Mouse (Mus musculus) layer of hippocampus, postnatal 10 days (tissue): ENCODE results near the gene Tlr4. TPM values are rescaled to one million over a fixed set of nuclear protein-coding genes. Genes with fewer than 3 reads are reported as not detected.

Experiments
- DNase-seq, 2 experiments: peaks; one replicate each; pipeline ENCODE4 v3.0.0; 2021; ENCODE audit warnings: low spot score in 2 of 2
- long read RNA-seq: library from polyadenylated mRNA; stranded (forward); transcript quantifications from one replicate; pipeline ENCODE4 v2.0.0, GENCODE M21; 2023
- total RNA-seq, 2 experiments: library from RNA; stranded (reverse); gene quantifications; 2 replicates each; pipeline ENCODE4 v1.2.3; 2021

Tlr4 gene
- total RNA-seq: 1 to 10 TPM; 2.0 to 2.5 TPM
- long read RNA-seq, full-length matches to known transcripts: 1 of 1 reads
- long read RNA-seq, partial matches to known transcripts: 0 of 1 reads
- long read RNA-seq, other reads (novel, unspliced or antisense): 0 of 1 reads

GRCm38 (mm10) chr4:66827463-66828162 lies at the start of gene Tlr4:
Tlr4 (plus strand) TSS chr4:66827584.
- DNase-seq: peak; percentile 16 to 19

GRCm38 (mm10) chr4:66794283-66794682 lies 33.1 kb upstream of the Tlr4 start:
- no peak for DNase-seq

DNA sequence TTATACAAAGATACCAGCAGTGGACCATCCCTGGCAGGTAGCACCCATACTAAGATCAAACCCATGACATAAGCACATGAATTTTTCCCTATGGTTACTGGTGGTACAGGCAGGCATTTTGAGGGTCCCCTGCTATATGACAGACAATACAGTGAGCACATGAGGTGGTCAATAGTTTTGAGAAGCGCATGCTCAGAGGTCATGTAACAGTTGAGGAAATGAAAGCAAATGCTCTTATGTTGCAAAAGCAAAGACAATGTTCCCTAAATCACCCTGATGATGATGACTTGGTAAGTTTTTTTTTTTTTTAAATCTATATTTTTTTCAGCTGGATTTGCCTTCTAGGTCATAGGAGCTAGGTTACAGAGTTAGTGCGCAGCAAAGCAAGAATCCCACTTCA lies 30.7 kb upstream of the Tlr4 start:
- no peak for DNase-seq

DNA sequence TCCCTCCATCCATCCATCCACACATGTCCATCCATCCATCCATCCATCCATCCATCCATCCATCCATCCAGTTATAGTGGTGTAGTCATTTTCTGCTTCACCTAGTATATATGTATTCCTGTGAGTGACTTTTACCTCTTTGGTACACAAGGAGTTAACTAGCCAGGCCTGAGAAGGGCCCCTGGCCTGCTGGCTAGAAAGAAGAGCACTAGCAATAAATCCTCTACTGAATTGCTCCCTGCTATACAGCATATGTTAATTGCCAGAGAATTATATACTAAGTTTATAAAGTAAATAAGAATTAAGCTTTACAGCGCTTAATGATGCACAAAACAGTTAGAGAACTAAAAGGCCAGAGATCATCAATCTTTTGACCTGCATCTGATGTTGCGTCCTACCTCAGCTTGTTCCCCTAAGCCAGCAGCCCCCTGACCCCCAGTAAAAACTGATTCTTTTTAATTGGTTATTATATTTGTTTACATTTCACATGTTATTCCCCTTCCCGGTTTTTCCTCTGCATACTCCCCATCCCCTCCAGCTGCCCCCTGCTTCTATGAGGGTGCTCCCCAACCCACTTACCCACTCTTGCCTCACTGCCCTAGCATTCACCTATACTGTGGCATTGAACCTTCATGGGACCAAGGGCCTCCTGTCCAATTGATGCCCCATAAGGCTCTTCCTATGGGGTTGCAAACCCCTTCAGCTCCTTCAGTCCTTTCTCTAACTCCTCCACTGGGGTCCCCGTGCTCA lies 22.7 kb upstream of the Tlr4 start:
- no peak for DNase-seq

GRCm38 (mm10) chr4:66805747-66806146 lies 21.6 kb upstream of the Tlr4 start:
- DNase-seq: no peak

- DNase-seq: no peak
Measured at GRCm38 (mm10) chr4:66816364-66817026, 10.9 kb upstream of the Tlr4 start.

DNA sequence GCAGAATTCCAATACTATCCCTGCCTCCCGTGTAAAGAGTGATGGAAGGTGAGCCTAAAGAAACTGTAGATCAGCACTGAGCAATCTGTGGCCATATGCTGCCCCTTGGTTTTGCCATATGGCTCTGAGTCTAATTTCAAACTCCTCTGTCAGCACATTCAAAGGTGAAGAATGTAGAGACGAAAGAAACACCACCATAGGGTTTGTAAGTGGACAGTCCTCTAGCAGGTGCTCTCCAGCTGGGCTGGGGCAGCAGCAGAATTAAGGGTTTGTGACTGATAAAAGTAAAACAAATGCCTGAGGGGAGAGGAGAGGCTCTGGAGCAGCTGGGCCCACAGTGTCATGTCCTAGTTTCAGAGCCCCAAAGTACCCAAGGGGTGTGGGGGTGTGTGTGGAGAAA lies 6.2 kb upstream of the Tlr4 start:
- no peak for DNase-seq

GRCm38 (mm10) chr4:66821764-66822163 lies 5.6 kb upstream of the Tlr4 start:
- DNase-seq: no peak

DNA sequence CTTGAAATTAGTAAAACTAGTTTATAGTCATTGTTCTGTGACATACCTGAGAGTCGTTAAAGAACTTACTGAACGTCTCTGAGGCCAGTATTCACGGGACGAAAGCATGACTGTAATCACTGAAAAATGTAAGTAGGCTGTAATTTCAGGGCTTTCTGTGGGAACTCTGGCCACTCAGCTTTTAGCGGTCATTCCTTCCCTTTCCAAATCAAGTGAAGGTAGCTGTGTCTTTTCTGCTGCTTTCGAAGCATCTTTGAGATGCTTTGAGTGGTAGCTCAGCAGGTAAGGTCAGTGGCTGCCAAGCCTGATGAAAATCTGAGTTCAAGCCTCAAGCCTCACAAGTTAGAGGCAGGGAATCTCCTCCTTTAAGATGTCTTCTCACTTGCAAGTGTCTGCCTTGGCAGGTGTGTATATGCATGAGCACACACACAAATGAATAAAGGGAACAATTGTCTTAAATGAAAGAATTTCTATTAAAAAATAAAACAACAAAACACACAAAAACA lies 832 bp downstream of the Tlr4 start:
- DNase-seq: no peak

DNA sequence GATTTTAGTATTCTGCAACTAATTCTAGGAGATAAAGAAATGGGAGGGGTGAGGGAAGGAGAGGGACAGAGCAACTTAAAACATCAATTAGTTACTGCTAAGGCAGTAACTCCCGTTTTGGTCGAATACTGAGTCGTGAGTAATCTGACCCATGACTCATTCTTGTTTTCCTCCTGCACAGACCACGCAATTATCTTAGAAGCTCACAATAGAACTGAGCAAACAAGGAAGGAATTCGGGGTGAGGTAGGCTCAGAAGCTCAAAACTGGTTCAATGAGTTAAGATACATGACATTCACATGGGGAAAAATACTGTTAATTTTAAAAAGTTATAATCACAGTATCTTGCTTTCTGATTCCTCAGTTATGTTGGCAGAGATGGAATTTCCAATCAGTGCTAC lies 1.3 kb downstream of the Tlr4 start:
- DNase-seq: no peak

DNA sequence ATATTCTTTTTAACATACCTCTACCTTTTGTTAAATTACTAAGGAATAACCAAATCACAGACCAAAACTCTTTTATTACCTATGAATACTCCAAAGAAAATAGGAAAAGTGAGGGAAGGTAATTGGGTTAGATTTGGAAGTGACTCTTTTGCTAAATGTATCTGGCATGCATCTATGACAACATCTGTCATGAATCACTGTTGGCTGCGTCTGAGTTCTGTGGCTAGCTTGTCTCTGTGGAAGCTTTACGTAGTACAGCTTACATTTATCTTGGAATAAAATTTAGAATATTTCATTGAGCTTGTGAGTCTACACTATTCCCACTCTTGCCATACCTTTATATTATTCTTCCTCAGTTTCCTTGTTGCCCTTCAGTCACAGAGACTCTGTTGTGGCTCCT lies 10.7 kb downstream of the Tlr4 start:
- no peak for DNase-seq

GRCm38 (mm10) chr4:66843255-66843654 lies 15.9 kb downstream of the Tlr4 start:
- DNase-seq: no peak

DNA sequence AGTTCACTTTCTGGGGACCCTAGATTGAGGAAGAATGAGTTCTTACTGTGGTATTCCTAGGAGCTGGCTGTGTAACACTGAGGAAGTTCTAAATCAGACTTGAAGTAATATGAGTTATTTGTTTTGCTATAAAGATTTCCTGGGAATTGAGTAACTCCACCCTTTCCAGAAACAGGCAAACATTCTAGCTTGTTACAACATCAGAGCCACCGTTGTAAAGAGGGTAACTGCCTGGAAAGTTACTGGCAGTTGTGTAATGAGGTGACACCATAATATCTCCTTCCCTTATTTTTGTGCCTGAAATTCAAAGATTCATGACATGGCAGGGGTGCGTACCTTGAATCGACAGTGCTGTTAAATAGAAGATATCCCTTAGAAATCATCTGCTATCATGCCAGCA lies 24.6 kb downstream of the Tlr4 start:
- no peak for DNase-seq

- DNase-seq: no peak
Measured at GRCm38 (mm10) chr4:66856992-66857391, 29.6 kb downstream of the Tlr4 start.

GRCm38 (mm10) chr4:66869919-66870318 lies 42.5 kb downstream of the Tlr4 start:
- DNase-seq: no peak

- no peak for DNase-seq
Measured at GRCm38 (mm10) chr4:66872026-66872425, 44.6 kb downstream of the Tlr4 start.

DNA sequence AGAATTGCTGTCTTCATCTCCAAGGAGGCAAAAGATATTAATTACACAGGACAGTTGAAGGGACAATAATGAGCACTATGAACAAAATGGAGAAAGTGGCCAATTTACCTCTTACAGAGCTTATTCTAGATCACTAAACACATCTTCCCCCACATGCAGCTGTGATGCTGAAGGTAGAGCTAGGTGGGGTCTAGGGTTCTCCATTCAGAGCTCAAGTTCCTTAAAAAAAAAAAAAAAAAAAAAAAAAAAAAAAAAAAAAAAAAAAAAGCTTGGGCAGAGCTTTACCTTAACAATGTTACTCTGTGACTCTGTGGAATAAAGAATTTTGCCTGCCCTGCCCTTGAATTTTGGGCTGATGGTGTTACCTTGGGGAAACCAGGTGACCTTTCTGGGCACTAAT lies 46.0 kb downstream of the Tlr4 start:
- DNase-seq: no peak

GRCm38 (mm10) chr4:66875751-66876150 lies 48.4 kb downstream of the Tlr4 start:
- no peak for DNase-seq

GRCm38 (mm10) chr4:66877609-66878008 lies 50.2 kb downstream of the Tlr4 start:
- no peak for DNase-seq

DNA sequence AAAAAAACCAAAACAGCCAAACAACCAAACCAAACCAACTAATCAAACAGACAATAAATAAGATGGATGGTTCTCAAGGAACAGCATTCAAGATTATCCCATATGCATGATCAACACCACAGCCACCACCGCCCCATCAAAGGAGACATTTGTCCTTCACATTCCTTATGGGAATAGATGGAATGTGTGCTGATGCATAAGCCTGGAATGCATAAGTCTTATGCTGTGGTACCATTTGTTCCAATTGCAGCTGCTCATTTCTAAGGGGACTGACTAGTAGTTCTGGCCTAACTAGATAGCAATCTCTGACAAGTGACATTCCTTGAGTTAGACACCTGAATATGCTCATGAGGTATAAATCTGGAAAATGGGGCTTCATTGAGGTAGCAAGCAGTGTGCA lies 54.1 kb downstream of the Tlr4 start:
- DNase-seq: no peak

DNA sequence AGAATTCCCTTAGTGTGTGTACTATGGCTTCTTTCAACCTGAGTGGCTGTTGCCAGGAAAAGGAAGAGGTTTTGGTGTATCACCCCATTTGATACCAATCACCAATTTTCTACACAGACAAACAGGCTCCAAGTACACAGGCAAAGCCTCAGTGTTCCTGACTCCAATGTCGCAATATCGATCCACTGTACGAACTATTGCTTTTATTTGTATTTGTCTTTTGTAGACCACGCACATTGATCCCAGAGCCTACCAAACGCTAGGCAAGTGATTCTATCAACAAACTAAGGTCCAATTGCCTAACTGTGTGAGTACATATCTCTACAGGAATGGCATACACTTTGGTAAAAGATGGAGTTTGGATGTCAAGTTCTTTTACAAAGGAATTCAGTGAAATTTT lies 55.9 kb downstream of the Tlr4 start:
- no peak for DNase-seq

- DNase-seq: no peak
Measured at GRCm38 (mm10) chr4:66894547-66894946, 67.2 kb downstream of the Tlr4 start.
